In genomic region chr15:10469641-10470150, GRCm38 (mm10) we compare ENCODE assay signal across 8 mouse cellular contexts. TPM values are rescaled to one million over a fixed set of nuclear protein-coding genes. Genes with fewer than 3 reads are reported as not detected.
DNase-seq lines count a peak whose midpoint lies in the region; ATAC-seq and TF ChIP-seq lines count a peak whose summit lies in the region.

No protein-coding gene starts in this region.

- H3K4me3 ChIP-seq in kidney, postnatal 0 days (replicated peaks; ENCODE audit: low read depth, low read length), result peak overlapping the region; percentile 75
- H3K4me3 ChIP-seq in G1E (ENCODE audit: low read depth, low read length), result peak overlapping the region; percentile 80
- peak overlapping the region; percentile 80 for H3K4me3 ChIP-seq in hindbrain, embryonic 16.5 days (ENCODE audit: low read length)
- peak overlapping the region; percentile 70 for H3K4me3 ChIP-seq in lung, postnatal 0 days (ENCODE audit: low read depth, low read length)

- H3K4me2 ChIP-seq in kidney, postnatal 0 days (ENCODE audit: low read length), result peak overlapping the region; percentile 86
- peak overlapping the region; percentile 83 for H3K4me2 ChIP-seq in hindbrain, embryonic 16.5 days (ENCODE audit: low read length)
- peak overlapping the region; percentile 84 for H3K4me2 ChIP-seq in lung, postnatal 0 days (replicated peaks; ENCODE audit: low read depth, low read length)

- peak overlapping the region; percentile 89 for H3K9ac ChIP-seq in kidney, postnatal 0 days (ENCODE audit: low read depth, low read length)
- peak overlapping the region; percentile 92 for H3K9ac ChIP-seq in hindbrain, embryonic 16.5 days (ENCODE audit: low read depth, low read length)
- peak overlapping the region; percentile 70 for H3K9ac ChIP-seq in lung, postnatal 0 days (replicated peaks; ENCODE audit: low read depth)

- no peak for TF ChIP-seq CTCF in kidney, postnatal 0 days (IDR thresholded peaks at IDR 0.05; ENCODE audit: low read depth)
- no peak for TF ChIP-seq CTCF in G1E (IDR thresholded peaks at IDR 0.05; ENCODE audit: low read depth, low read length)
- TF ChIP-seq CTCF in lung, postnatal 0 days (IDR thresholded peaks at IDR 0.05), result no peak

- H3K27ac ChIP-seq in kidney, postnatal 0 days, result peak overlapping the region; percentile 89
- H3K27ac ChIP-seq in hindbrain, embryonic 16.5 days (ENCODE audit: low read depth, low read length), result peak overlapping the region; percentile 90
- peak overlapping the region; percentile 84 for H3K27ac ChIP-seq in lung, postnatal 0 days (ENCODE audit: low read length)

- ATAC-seq in kidney, postnatal 0 days (replicated peaks; ENCODE audit: low FRiP score, low read depth), result peak; percentile 16; the same call in 1 of the 2 replicates
- ATAC-seq in G1E (ENCODE audit: extremely low read depth, insufficient number of reproducible peaks, low FRiP score, poor library complexity, severe bottlenecking), result no peak
- peak; percentile 13 for ATAC-seq in hindbrain, embryonic 16.5 days
- no peak for ATAC-seq in lung, postnatal 0 days

- H3K9me3 ChIP-seq in kidney, postnatal 0 days (replicated peaks; ENCODE audit: low read length), result no peaks in the 10 kb centered on the region
- no peaks in the 10 kb centered on the region for H3K9me3 ChIP-seq in G1E (replicated peaks)
- no peaks in the 10 kb centered on the region for H3K9me3 ChIP-seq in hindbrain, embryonic 16.5 days (ENCODE audit: control insufficient read depth, low read length)
- no peaks in the 10 kb centered on the region for H3K9me3 ChIP-seq in lung, postnatal 0 days (ENCODE audit: low read length)

- H3K36me3 ChIP-seq in kidney, postnatal 0 days (ENCODE audit: insufficient read depth, low read length), result no peaks in the 10 kb centered on the region
- H3K36me3 ChIP-seq in G1E (replicated peaks), result peaks cover 25% of the 10 kb centered on the region
- H3K36me3 ChIP-seq in hindbrain, embryonic 16.5 days (ENCODE audit: control insufficient read depth, insufficient read depth, low read length), result no peaks in the 10 kb centered on the region
- no peaks in the 10 kb centered on the region for H3K36me3 ChIP-seq in lung, postnatal 0 days (ENCODE audit: insufficient read depth, low read length)
- H3K36me3 ChIP-seq in splenic B cell, adult 2 months (ENCODE audit: control insufficient read depth, insufficient read depth, low read length, poor library complexity, severe bottlenecking), result no peaks in the 10 kb centered on the region

- no peak for TF ChIP-seq EP300 in lung, postnatal 0 days (IDR thresholded peaks at IDR 0.05)

- no peaks in the 10 kb centered on the region for H3K27me3 ChIP-seq in kidney, postnatal 0 days (ENCODE audit: insufficient read depth, low read length)
- H3K27me3 ChIP-seq in G1E (ENCODE audit: insufficient read depth, low read length), result no peaks in the 10 kb centered on the region
- no peaks in the 10 kb centered on the region for H3K27me3 ChIP-seq in hindbrain, embryonic 16.5 days (replicated peaks; ENCODE audit: control insufficient read depth, insufficient read depth, low read length)
- no peaks in the 10 kb centered on the region for H3K27me3 ChIP-seq in lung, postnatal 0 days (replicated peaks; ENCODE audit: insufficient read depth, low read length)
- no peaks in the 10 kb centered on the region for H3K27me3 ChIP-seq in splenic B cell, adult 2 months (ENCODE audit: control insufficient read depth, insufficient read depth, low read length, poor library complexity, severe bottlenecking)

- under 1% methylated on average over 40 of the region's 40 CpGs for WGBS in kidney, postnatal 0 days
- under 1% methylated on average over 40 of the region's 40 CpGs for WGBS in hindbrain, embryonic 16.5 days
- WGBS in lung, postnatal 0 days, result under 1% methylated on average over 31 of the region's 40 CpGs

- H3K4me1 ChIP-seq in kidney, postnatal 0 days (replicated peaks; ENCODE audit: insufficient read depth, low read length), result 0 out of 2 replicates have a peak, but pooled peaks cover 3% of the 10 kb centered on the region
- H3K4me1 ChIP-seq in G1E (ENCODE audit: insufficient read depth, low read depth, low read length), result peaks cover 25% of the 10 kb centered on the region
- H3K4me1 ChIP-seq in hindbrain, embryonic 16.5 days (ENCODE audit: control insufficient read depth, insufficient read depth, low read depth, low read length), result peaks cover 13% of the 10 kb centered on the region
- peaks cover 3% of the 10 kb centered on the region; the same call in 1 of the 2 replicates for H3K4me1 ChIP-seq in lung, postnatal 0 days (ENCODE audit: insufficient read depth, low read depth, low read length)

- DNase-seq in kidney, postnatal 0 days (ENCODE audit: low spot score), result peak; percentile 25
- no peak for DNase-seq in kidney, adult 18-20 months
- DNase-seq in G1E (ENCODE audit: low spot score), result no peak
- DNase-seq in embryo, embryonic 11.5 days (ENCODE audit: low read depth, low spot score), result peak; percentile 13
- DNase-seq in lung, postnatal 0 days (ENCODE audit: low spot score), result peak; percentile 24
- peak; percentile 8 for DNase-seq in splenic B cell, adult 2 months (ENCODE audit: low read depth, low spot score)
- no peak for DNase-seq in B cell, adult 2 months

RNA-seq across cellular contexts. Expression of gene Dnajc21, which starts 0.6 kb away (rescaled TPM):
- 16.1 and 20.3 TPM in 2 replicates for polyA plus RNA-seq in kidney, postnatal 0 days (2015; fragmentation: Nextera tagmentation; extraction: Ambion mirVana)
- 53.4 and 64.0 TPM in 2 replicates for total RNA-seq in G1E (2014; fragmentation: Nextera tagmentation)
- 28.2 and 36.0 TPM in 2 replicates for total RNA-seq in G1E (2017)
- polyA plus RNA-seq in G1E (2012), result 10.0 and 12.8 TPM in 2 replicates
- 5.9 and 6.4 TPM in 2 replicates for polyA plus RNA-seq in hindbrain, embryonic 16.5 days (2015; fragmentation: Nextera tagmentation; extraction: Ambion mirVana)
- 10.0 and 11.8 TPM in 2 replicates for polyA plus RNA-seq in lung, postnatal 0 days (2015; fragmentation: Nextera tagmentation; extraction: Ambion mirVana)

RNA-seq across cellular contexts. Expression of gene Brix1, which starts 16.1 kb away (rescaled TPM):
- 126 and 146 TPM in 2 replicates for polyA plus RNA-seq in kidney, postnatal 0 days (2015; fragmentation: Nextera tagmentation; extraction: Ambion mirVana)
- total RNA-seq in G1E (2014; fragmentation: Nextera tagmentation) (104 and 117 TPM in 2 replicates), G1E (2017) (32.6 and 42.6 TPM in 2 replicates)
- polyA plus RNA-seq in G1E (2012), result 94.4 and 114 TPM in 2 replicates
- polyA plus RNA-seq in hindbrain, embryonic 16.5 days (2015; fragmentation: Nextera tagmentation; extraction: Ambion mirVana), result 40.2 and 45.6 TPM in 2 replicates
- polyA plus RNA-seq in lung, postnatal 0 days (2015; fragmentation: Nextera tagmentation; extraction: Ambion mirVana), result 52.3 and 64.6 TPM in 2 replicates

RNA-seq across cellular contexts. Expression of gene Rad1, which starts 16.1 kb away (rescaled TPM):
- polyA plus RNA-seq in kidney, postnatal 0 days (2015; fragmentation: Nextera tagmentation; extraction: Ambion mirVana), result 27.1 and 29.1 TPM in 2 replicates
- total RNA-seq in G1E (2014; fragmentation: Nextera tagmentation), result 39.2 and 39.4 TPM in 2 replicates
- total RNA-seq in G1E (2017), result 40.1 and 40.3 TPM in 2 replicates
- 13.8 and 19.2 TPM in 2 replicates for polyA plus RNA-seq in G1E (2012)
- polyA plus RNA-seq in hindbrain, embryonic 16.5 days (2015; fragmentation: Nextera tagmentation; extraction: Ambion mirVana), result 18.5 and 22.4 TPM in 2 replicates
- polyA plus RNA-seq in lung, postnatal 0 days (2015; fragmentation: Nextera tagmentation; extraction: Ambion mirVana), result 16.1 and 16.8 TPM in 2 replicates

Comparison
In these comparisons a context has a peak if more than half of its experiments do, and no peak if none do; other contexts are left out.
1. DNase-seq: peak in kidney, postnatal 0 days (single experiment), embryo, embryonic 11.5 days (single experiment), lung, postnatal 0 days (single experiment) and splenic B cell, adult 2 months (single experiment); none in kidney, adult 18-20 months (single experiment), G1E (single experiment) and B cell, adult 2 months (0 of 2).
2. ATAC-seq: peak in kidney, postnatal 0 days (single experiment) and hindbrain, embryonic 16.5 days (single experiment); none in G1E (single experiment) and lung, postnatal 0 days (single experiment).
3. Peak in every context shown above with its lines, with median percentiles within 50 percentile points of each other: H3K27ac ChIP-seq, H3K4me2 ChIP-seq, H3K4me3 ChIP-seq and H3K9ac ChIP-seq.